Mouse (Mus musculus) heart, postnatal 0 days (tissue): Measurements from ENCODE around the gene Osbp2.

Experiments used
- CTCF ChIP-seq: IDR thresholded peaks from 2 replicates; pipeline ENCODE4 v1.5.1; 2016; ENCODE audit warnings: antibody characterized with exemption, control low read depth, low read depth
- EP300 ChIP-seq: IDR thresholded peaks from 2 replicates; pipeline ENCODE4 v1.6.1; 2016; ENCODE audit warnings: antibody characterized with exemption, low read depth

- TF ChIP-seq CTCF (no peak), EP300 (no peak)
Observed at GRCm38 (mm10) chr11:3857902-3858301, 5.8 kb downstream of the Osbp2 start.
